Mouse (Mus musculus) left cerebral cortex, adult 6 months (tissue): ENCODE measurements around the gene Tor2a. TPM values are rescaled to one million over a fixed set of nuclear protein-coding genes. Genes with fewer than 3 reads are reported as not detected.

Source experiments
- long read RNA-seq, 2 experiments: library from polyadenylated mRNA; unstranded; transcript quantifications; one replicate each; pipeline ENCODE4 v2.0.0; 2019 to 2020
- polyA plus RNA-seq: library from polyadenylated mRNA; unstranded; fragments of <200 nt; fragmentation: Nextera tagmentation; gene quantifications from 2 replicates; pipeline ENCODE4 v1.2.3, GENCODE M21; 2021

Gene Tor2a
- 41.4 and 45.7 TPM in 2 replicates for polyA plus RNA-seq
- long read RNA-seq, experiment 1, transcript Tor2a-206 (5 exons, 915 nt) = minor isoform, 16 of 205 reads
- long read RNA-seq, experiment 1, transcript Tor2a-201 (5 exons, 1,536 nt) = major isoform, 152 of 205 reads
- long read RNA-seq, experiment 1, transcript Tor2a-204 (4 exons, 2,712 nt) = minor isoform, 7 of 205 reads
- long read RNA-seq, experiment 1, partial matches to known transcripts = 2 of 205 reads
- long read RNA-seq, experiment 1, other reads (novel, unspliced or antisense) = 25 of 205 reads
- long read RNA-seq, experiment 2, transcript Tor2a-201 (5 exons, 1,536 nt) = major isoform, 40 of 47 reads
- long read RNA-seq, experiment 2, partial matches to known transcripts = 0 of 47 reads
- long read RNA-seq, experiment 2, other reads (novel, unspliced or antisense) = 2 of 47 reads

GRCm38 (mm10) chr2:32757056-32757845 is at the start of gene Tor2a:
Gene Tor2a (plus strand): TSS chr2:32757234.

DNA sequence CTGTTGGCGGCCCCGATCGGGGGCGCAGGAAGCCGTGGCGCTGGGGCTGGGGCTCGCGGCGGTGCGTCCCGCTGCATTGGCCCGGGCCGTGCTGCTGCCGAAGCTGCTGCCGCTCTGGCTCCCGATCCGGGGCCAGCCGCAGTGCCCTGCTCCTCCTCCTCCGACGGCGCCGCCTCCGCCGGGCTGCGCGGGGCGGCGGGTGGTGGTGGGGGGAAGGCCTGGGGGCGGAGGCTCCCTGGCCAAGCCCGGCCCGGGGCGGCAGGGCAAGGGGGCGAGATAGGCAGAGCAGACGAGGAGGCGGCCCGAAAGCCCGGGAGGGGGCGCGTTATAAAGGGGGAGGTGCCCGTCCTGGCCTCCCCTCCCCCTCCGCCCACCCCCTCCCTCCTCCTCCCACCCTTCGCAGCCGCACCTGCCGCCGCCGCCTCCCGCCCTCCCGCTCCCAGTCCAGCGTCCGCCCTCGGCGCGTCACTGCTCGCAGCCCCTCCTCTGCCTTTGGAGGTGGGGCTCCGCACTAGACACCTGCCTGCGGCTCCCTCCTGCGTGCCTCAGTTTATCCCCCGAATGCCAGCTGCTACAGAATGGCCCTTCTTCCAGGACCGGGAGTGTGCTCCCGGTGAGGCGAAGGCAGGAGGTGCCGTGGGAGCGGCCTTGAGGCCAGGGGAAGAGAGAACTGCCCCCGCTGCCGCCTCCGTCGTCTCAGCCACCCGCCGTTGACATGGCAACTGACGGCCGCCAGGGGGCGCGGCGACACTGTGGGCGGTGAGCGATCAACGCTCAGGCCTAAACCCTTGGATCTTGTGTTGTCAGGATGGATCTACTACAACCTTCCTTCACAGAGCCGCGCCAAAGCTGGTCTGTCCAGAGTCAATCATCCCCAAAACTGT is 43.9 kb upstream of the Tor2a start, which contains the start of gene Cdk9:
TSS of gene Cdk9 (minus strand) at position 143 of the 884 bp plus-strand sequence.

DNA sequence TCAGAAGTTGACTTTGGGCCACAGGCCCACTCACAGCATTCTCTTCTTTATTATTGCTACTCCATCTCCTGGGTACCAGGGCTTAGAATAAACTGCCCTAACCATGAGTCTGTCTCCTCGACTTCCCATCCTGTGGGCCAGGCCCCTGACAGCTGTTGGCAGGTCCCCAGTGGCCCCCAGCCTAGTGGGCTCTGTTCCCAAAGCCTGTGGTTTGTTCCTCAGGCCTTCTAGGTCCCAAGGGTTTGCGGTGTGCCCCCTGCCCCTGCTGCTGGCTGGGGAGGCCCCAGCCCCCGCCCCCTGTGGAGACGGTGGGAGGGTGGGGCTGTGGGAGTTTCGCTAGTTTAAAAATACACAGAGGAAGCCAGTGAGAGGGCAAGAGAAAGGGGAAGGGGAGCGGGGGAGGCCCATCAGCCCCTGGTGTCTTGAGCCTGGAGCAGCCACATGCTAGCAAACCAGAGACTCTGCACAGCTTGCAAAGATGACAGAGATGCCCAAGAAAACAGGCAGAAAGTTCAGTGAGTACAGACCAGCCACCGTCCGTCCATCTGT is 36.3 kb upstream of the Tor2a start, which contains the start of gene Sh2d3c:
TSS of gene Sh2d3c (plus strand) at position 375 of the 549 bp plus-strand sequence.

DNA sequence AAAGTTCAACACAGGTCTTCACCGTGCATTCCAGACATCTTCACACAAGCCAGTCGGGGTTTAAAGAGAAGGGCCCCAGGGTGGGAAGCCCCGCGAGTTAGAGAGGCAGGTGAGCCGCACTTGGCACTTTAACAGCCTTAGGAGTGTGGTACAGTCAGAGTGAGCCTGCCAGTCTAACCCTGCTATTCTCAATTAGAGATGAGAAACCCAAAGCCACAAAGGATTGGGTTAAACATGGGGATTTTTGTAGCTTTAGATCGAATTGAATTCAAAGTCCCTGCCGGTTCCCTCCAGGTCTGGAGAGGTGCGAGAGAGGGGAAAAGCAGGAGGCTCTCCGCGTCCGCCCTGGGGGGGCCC is 16.1 kb upstream of the Tor2a start, which contains the start of gene 6330409D20Rik:
TSS of gene 6330409D20Rik (minus strand) at position 101 of the 357 bp plus-strand sequence.

GRCm38 (mm10) chr2:32775359-32776074 is 18.5 kb downstream of the Tor2a start, which contains the start of the genes Ttc16 and Ptrh1:
Gene Ttc16 (minus strand): TSS chr2:32775633.
Gene Ptrh1 (plus strand): TSS chr2:32775786.

DNA sequence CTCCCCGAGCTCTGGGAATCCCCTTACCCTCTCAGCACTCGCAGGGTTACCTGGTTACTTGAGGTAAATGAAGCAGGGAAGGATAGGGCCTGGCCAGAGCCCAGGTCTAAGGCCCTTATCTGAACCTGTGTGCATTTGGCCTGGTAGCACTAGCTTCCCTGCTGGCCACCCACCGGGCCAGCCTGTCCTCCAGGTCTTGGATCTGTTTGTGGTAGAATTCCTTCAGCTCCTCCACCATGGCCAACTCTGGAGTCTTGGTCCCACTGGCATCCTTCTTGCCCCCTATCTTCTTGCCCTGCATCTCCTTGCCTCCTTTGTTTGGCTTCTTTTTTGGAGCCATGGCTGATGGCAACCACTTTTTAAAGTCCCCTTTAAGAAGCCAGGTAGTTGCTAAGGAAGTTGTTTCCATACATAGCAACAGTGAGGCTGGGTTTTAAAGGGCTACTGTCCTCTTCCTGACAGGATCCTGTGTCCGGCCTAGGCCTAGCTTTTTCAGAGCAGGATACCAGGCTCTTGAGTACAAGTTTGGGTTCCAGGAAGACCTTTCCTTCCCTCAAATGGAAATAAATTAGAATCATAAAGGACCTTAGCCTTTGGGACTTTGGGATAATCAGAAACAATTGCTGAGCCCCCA is 27.1 kb downstream of the Tor2a start, which contains the start of gene Cfap157:
TSS of gene Cfap157 (minus strand) at position 381 of the 634 bp plus-strand sequence.

Other genes with a start within 250 kb of the Tor2a start
- 11.8 and 47.4 TPM in 2 replicates for gene Fam102a, start 221.9 kb upstream of the Tor2a start, polyA plus RNA-seq
- 158 and 169 TPM in 2 replicates for gene Dpm2, start 186.4 kb upstream of the Tor2a start, polyA plus RNA-seq
- gene Pip5kl1, start 182.4 kb upstream of the Tor2a start, polyA plus RNA-seq = 1.8 and 2.5 TPM in 2 replicates
- 0.82 and 1.0 TPM in 2 replicates for gene 9430097D07Rik, start 181.6 kb upstream of the Tor2a start, polyA plus RNA-seq
- 30.9 and 36.6 TPM in 2 replicates for gene St6galnac4, start 170.1 kb upstream of the Tor2a start, polyA plus RNA-seq
- 13.3 and 40.6 TPM in 2 replicates for gene St6galnac6, start 157.5 kb upstream of the Tor2a start, polyA plus RNA-seq
- 112 and 131 TPM in 2 replicates for gene Ak1, start 135.5 kb upstream of the Tor2a start, polyA plus RNA-seq
- 10.8 and 14.2 TPM in 2 replicates for gene Eng, start 110.6 kb upstream of the Tor2a start, polyA plus RNA-seq
- gene Fpgs, start 53.1 kb upstream of the Tor2a start, polyA plus RNA-seq = 5.1 TPM in 2 replicates
- 12.2 and 25.6 TPM in 2 replicates for gene Cdk9, start 44.2 kb upstream of the Tor2a start, polyA plus RNA-seq
- 27.0 and 43.2 TPM in 2 replicates for gene Sh2d3c, start 36.2 kb upstream of the Tor2a start, polyA plus RNA-seq
- gene 6330409D20Rik, start 16.2 kb upstream of the Tor2a start, polyA plus RNA-seq = 0.85 and 1.3 TPM in 2 replicates
- 0.25 and 0.26 TPM in 2 replicates for gene Ttc16, start 18.4 kb downstream of the Tor2a start, polyA plus RNA-seq
- gene Ptrh1, start 18.6 kb downstream of the Tor2a start, polyA plus RNA-seq = 8.6 and 10.8 TPM in 2 replicates
- gene Cfap157, start 27.2 kb downstream of the Tor2a start, polyA plus RNA-seq = 0.51 and 1.0 TPM in 2 replicates
- gene Stxbp1, start 90.0 kb downstream of the Tor2a start, polyA plus RNA-seq = 332 and 465 TPM in 2 replicates
- 3.1 and 7.2 TPM in 2 replicates for gene Fam129b, start 118.9 kb downstream of the Tor2a start, polyA plus RNA-seq
- gene Rpl12, start 204.3 kb downstream of the Tor2a start, polyA plus RNA-seq = 450 and 664 TPM in 2 replicates
- gene Lrsam1, start 204.4 kb downstream of the Tor2a start, polyA plus RNA-seq = 7.6 and 9.0 TPM in 2 replicates
- gene Slc2a8, start 224.8 kb downstream of the Tor2a start, polyA plus RNA-seq = 26.6 and 29.5 TPM in 2 replicates